Mouse (Mus musculus) ovary, adult 18-20 months (tissue): ENCODE data around the gene Pcsk6.

Source experiments
- DNase-seq: peaks from one replicate; pipeline ENCODE4 v3.0.0; 2022; ENCODE audit warnings: low spot score, mixed read lengths

The Pcsk6 gene

GRCm38 (mm10) chr7:65945342-65945993 lies 83.9 kb downstream of the Pcsk6 start:
- no peak for DNase-seq

GRCm38 (mm10) chr7:65946397-65946796 lies 84.9 kb downstream of the Pcsk6 start:
- no peak for DNase-seq

- no peak for DNase-seq
Observed at GRCm38 (mm10) chr7:65948891-65949290, 87.4 kb downstream of the Pcsk6 start.

GRCm38 (mm10) chr7:65954583-65954982 lies 93.0 kb downstream of the Pcsk6 start:
- no peak for DNase-seq

GRCm38 (mm10) chr7:65955304-65956220 lies 94.0 kb downstream of the Pcsk6 start:
- DNase-seq = no peak

- DNase-seq = no peak
Observed at GRCm38 (mm10) chr7:65957245-65957644, 95.7 kb downstream of the Pcsk6 start.

GRCm38 (mm10) chr7:65958105-65958504 lies 96.6 kb downstream of the Pcsk6 start:
- DNase-seq = no peak

- DNase-seq = no peak
Observed at GRCm38 (mm10) chr7:65959221-65959924, 97.8 kb downstream of the Pcsk6 start.

- DNase-seq = no peak
Observed at GRCm38 (mm10) chr7:65962611-65963010, 101.1 kb downstream of the Pcsk6 start.

GRCm38 (mm10) chr7:65964398-65964797 lies 102.9 kb downstream of the Pcsk6 start:
- DNase-seq = no peak

GRCm38 (mm10) chr7:65971301-65971700 lies 109.8 kb downstream of the Pcsk6 start:
- no peak for DNase-seq

- DNase-seq = no peak
Observed at GRCm38 (mm10) chr7:65977286-65977685, 115.8 kb downstream of the Pcsk6 start.

- no peak for DNase-seq
Observed at GRCm38 (mm10) chr7:65977977-65978376, 116.4 kb downstream of the Pcsk6 start.

- DNase-seq = no peak
Observed at GRCm38 (mm10) chr7:65978996-65979823, 117.7 kb downstream of the Pcsk6 start.

GRCm38 (mm10) chr7:65980000-65980399 lies 118.5 kb downstream of the Pcsk6 start:
- no peak for DNase-seq

- DNase-seq = no peak
Observed at GRCm38 (mm10) chr7:65982057-65982456, 120.5 kb downstream of the Pcsk6 start.

- DNase-seq = no peak
Observed at GRCm38 (mm10) chr7:65988249-65988648, 126.7 kb downstream of the Pcsk6 start.

- DNase-seq = no peak
Observed at GRCm38 (mm10) chr7:65988709-65989108, 127.2 kb downstream of the Pcsk6 start.

- no peak for DNase-seq
Observed at GRCm38 (mm10) chr7:65992329-65992728, 130.8 kb downstream of the Pcsk6 start.

- no peak for DNase-seq
Observed at GRCm38 (mm10) chr7:65993410-65993809, 131.9 kb downstream of the Pcsk6 start.

- DNase-seq = no peak
Observed at GRCm38 (mm10) chr7:66001035-66001754, 139.7 kb downstream of the Pcsk6 start.
